Mouse (Mus musculus) left cerebral cortex, adult 18-20 months (tissue): Measurements from ENCODE around the gene Gtf2e1. TPM values are rescaled to one million over a fixed set of nuclear protein-coding genes. Genes with fewer than 3 reads are reported as not detected.

ENCODE experiments used
- DNase-seq, 2 experiments: peaks; one replicate each; pipeline ENCODE4 v3.0.0; 2021 to 2022; ENCODE audit warnings: low spot score in 2 of 2, mixed read lengths in 1 of 2
- total RNA-seq, 2 experiments: library from RNA; stranded (reverse); gene quantifications; 2 replicates each; pipeline ENCODE4 v1.2.3; 2021

Gene Gtf2e1
- total RNA-seq, 2 experiments from 2014 or later, result 15.1 to 15.5 TPM

DNA sequence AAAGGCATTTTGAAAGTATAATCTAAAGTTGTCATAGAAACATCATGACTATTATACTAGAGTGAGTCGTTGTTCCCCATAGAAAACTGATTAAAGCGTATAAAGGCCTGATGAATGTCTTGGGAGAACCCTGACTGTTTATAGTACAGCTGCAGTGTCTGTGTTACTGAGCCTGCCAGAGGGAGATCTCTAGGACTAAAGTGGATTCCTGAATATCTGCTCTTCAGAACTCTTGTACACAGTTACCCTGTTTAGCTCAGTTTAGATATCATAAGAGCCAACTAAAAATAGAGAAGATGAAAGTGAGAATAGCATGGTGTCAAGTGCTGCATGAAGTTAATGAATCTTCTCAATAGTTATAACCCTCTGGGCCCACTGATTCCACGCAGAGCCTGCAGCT is 10.7 kb upstream of the Gtf2e1 start:
- DNase-seq, result no peak

DNA sequence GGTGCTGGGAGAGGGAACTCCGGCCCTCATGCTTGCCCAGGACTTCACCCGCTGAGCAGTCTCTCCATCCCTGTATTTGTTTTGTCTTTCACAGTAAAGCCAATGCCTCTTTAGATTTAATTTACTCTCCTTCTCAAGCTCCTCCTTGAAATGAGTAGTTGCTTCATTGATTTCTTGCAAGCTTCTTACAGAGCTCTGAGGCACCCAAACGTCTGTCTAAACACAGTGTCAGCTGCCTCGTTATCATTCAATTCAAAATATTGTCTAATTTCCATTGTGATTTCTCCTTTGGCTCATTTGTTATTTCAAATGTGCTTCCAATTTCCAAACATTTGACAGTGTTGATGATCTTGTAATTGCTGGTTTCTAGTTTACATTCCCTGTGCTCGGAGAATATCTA is 6.7 kb upstream of the Gtf2e1 start:
- DNase-seq, result no peak

DNA sequence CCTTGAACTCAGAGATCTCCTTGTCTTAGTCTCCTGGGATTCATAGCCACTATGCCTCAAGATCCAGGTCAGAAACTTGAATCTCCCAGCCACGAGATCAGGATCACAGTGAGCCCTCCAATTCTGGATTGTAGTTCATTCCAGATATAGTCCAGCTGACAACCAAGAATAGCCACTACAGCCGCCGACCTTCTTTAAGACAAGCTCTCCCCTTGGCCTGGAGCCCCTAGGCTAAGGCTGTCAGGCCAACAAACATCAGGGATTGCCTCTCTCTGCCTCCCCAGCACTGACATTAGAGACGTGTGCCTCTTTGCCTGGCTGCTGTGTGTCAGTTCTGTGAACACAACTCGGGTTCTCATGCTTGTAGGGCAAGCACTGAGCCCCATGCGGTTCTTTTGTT is 1.2 kb upstream of the Gtf2e1 start:
- no peak for DNase-seq

DNA sequence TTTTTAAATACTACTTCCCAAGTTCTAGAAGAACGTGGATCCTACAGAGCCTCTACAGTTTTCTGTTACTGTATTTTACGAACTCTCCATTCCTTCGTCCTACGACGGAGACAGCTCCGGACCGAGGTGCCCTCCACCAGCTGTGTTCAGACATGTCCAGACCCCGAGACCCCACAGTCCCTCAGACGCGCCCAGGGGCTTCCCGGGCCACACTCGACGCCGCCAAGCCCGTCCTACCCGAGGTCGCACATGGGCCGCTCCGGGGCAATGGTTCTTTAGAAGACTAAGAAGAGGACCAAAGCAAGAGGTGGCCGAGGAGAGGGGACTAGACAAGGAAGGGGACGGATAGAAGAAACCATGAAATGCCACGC is 364 bp downstream of the Gtf2e1 start:
- DNase-seq, result no peak

DNA sequence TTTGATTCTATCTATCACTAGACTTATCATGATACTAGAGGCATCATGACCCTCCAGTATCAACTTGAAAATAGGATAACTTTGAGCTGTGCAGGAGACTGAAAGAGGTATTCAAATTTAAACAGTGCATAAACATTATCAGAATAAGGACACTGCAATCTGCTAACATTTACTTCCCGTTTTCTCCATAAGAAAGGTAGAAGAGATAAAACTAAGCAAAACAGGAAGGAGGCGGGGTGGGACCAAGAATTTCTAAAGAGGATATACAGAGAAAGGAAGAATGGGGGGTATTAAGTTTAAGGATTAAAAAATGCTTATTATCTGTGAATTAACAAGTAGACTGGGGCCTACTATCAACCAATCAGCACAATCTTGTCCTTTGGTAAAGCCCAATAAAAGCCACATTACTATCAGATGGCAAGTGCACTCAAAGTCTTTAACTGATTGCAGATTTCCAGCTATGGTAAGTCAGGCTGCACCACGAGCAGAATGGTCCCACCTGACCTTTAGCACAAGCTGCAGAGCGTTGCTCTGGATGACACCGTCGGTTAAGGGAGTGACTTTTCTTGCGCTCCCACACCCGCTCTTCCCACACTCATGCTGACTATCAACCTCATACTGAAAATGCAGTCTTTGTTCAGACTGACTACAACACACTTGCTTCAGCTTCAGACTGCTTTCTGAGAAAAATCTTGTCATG is 6.1 kb downstream of the Gtf2e1 start:
- DNase-seq, result no peak

DNA sequence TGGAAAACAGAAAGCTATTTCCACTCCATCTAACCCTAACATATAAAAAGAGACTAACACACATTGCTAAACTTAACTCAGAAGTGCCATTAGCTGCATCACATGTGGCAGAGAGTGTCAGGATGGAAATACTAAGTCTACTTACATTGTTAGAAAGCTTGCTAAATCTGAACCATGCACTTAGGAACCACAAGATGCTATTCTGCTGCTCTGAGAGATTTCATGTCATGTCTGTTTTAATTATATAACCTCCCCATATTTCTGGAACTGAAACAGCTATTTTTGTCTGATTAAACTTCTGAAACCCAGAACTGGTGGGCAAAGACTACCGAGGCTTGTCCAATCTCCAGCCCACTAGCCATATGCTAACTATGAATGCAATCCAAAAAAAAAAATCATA is 7.5 kb downstream of the Gtf2e1 start:
- DNase-seq, result no peak

DNA sequence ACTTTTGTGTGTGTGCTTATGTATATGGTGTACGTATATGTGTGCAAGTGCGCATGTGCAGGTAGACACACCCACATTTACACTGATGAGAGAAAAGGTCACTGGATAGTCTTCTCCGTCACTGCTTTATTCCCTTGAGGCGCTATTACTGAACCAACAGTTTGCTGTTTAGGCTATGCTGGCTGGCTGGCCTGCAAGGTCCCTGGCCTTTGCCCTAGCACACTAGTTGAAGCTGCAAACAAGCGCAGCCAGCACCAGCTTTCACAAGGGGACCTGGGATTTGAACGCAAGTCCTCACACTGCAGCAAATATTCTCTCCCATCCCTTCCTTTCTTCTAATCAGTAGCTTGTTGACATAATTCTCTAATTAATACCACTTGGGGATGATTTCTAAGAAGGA is 9.4 kb downstream of the Gtf2e1 start:
- DNase-seq, result no peak

DNA sequence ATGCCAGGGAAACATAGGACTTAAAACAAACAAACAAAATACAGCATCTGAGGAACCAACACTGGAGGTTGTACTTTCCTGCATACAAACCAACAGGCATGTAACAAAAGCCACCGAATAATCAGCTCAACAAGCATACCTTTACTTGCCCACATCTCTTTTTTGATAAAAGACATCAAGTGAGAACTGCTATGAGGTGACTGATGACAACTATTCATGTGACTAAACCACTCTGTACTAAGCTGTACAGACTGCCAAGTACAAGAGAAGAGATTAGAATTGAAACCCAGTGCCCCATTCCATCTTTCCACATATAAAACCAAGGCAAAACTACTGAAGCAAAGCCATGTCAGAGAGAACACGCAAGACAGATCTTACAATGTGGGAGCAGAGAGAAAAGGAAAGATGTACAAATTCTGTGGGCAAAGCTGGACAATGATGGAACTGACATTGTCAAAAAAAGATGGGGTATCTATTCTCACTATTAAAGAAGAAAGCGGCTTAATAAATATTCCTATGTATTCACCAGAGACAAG is 12.8 kb downstream of the Gtf2e1 start:
- DNase-seq, result no peak

DNA sequence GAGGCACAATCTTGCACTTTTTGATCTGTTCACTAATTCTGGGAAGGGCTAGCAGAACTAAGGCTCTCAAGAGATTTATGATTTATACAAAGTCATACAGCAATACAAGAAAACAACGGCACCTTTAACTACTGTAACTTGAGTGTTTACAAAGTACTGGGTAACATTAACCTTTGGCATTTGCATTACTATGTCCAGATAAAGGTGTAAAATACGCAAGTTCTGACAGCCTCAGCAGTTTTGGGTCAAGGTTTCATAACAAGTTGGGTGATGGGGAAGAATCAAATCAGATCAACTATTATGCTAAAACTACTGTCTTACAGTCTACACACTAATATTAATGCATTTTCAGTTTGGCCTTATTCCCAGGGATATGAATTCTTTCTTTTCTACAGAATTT is 14.5 kb downstream of the Gtf2e1 start:
- DNase-seq, result no peak

DNA sequence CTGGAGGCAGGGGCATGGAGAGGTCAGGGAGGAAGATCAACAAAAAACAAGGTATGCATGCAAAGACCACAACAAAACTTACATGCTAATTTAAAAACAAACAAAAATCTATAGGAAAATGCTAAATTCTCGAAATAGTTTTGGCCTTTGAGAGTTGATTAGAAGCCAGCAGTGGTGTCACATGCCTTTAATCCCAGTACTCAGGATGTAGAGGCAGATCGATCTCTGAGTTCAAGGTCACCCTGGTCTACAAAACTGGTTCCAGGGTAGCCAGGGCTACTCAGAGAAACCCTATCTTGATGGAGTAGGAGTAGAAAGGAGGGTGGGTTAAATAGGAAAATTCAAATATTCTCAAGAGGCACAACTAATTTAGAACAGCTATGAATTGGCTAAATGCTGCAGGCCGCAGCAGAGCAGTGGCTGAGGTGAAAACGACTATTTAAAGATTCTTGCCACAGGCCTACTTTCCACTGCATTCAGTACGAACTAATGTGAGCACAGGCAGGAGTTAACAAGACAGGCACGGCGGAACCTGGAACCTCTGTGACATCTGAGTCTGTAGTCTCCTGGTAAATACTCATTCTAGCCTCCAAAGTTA is 17.4 kb downstream of the Gtf2e1 start:
- DNase-seq, result no peak

DNA sequence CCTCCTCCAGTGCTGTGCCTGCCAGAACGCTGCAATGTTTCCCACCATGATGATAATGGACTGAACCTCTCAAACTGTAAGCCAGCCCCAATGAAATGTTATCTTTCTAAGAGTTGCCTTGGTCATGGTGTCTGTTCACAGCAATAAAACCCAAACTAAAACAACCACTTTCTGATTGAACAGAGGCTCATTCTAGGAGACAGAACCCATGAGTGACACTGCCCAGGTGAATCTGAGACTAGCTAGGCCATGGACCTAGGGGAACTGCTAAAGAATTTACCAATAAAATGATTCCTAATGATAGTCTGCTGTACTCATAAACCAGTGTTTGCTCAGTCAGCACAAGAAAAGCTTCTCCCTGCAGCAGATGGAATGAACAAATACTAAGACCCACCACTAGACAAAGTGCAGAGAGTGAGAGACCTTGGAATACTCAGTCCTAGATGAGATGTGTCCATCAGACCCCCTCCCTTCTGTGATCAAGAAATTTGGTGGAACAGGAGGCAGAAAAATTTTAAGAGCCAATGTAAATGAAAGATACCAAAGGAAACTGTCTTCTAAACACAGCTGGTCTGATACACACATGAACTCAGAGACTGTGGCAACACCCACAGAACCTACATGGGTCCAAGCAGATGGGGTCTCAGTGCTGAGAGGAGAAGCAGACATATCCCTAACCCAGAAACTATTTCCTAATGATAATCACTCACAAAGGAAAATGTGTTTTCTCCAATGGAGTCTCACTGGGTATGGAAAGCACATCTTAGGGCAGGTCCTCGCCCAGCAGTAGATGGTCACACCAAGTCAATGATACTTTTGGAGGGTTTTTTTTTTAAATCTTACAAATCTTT is 19.2 kb downstream of the Gtf2e1 start:
- no peak for DNase-seq

DNA sequence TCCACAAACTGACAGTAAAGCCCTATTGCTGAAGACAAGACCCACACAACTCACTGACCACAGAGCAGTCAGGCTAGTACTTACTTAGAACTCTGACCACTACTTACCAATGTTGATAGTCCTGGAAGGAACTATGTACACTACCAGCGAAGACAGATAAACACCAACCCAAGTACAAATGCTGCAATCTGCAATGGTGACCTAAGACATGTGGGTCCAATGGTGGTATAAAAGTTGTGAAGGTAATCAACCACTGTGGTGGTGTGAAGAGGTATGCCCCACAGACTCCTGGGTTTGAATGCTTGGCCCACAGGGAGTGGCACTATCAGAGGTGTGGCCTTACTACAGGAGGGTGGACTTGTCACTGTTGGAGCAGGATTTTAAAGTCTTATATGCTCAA is 19.9 kb downstream of the Gtf2e1 start:
- DNase-seq, result no peak

DNA sequence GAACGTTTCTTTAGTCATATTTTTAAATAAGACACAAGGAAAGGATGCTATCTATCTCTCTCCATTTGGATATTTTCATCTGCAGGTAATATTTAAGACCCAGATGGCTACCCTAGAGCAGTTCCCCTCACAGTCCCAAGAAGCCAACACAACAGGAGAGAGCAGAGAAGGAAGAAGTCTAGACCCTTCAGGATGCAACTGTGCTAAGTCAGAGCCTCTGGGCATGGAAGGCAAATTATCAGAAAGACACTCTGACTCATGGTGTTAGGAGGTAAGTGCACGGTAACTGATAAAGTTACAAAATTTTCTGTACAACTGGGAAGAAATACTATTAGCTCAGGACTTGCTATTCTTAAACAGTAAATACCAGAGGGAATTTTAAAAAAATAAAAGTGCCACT is 20.9 kb downstream of the Gtf2e1 start:
- no peak for DNase-seq

DNA sequence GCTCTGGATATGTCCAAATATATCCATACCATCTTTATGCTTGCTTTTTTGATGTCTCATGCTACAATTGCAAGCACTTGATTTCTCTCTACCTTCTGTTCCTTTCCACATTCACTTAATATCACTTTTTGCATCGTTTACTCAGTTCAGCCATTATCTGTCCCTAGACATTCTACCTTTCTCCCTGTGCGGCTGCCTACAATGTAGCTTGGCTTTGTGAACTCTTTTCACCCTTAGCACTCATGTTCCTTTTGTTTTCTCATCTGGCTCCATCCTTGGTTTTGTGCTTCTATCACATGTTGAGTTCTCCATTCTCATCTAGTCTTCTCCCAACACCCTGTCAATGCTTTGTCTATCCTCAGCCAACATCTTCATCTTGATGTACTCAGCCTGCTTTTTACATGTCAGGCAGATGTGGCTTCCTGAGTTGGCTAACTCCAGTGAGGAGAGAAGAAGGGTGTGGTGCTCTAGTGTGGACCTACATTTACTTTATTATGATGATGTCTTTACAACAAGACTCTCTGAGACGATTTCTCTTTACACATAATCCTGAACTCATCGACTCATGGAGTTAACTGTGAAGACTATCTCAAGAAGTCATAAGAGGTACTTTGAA is 21.9 kb downstream of the Gtf2e1 start:
- DNase-seq, result no peak

DNA sequence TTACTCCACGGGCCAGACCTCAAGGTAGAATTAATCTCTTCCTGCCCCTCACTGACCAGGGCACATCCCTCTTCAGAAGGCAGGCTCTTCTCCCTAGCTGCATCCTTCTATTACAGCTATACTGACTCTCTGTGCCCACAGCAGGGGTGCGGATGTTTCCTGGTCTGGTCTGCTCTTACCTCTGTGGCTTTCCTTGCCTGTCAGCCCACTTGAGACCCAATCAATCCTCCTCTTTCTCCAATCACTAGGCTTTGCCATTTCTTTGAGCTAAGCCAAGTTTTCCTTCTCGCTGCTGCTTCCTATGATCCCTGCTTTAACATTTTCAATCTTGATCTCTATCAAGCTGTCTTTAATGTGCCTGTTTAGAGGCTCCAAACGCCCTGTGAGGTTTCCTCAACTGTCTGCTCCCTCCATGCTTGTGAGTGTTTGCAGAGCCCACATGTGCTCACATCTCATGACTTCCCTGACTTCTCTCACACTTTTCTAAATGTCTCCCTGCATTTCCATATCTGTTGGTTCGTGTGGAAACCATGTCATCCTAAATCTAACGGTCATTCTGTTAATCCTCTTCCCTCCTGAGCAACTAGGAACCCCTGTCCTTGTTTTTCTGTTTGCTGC is 23.1 kb downstream of the Gtf2e1 start:
- DNase-seq, result no peak

DNA sequence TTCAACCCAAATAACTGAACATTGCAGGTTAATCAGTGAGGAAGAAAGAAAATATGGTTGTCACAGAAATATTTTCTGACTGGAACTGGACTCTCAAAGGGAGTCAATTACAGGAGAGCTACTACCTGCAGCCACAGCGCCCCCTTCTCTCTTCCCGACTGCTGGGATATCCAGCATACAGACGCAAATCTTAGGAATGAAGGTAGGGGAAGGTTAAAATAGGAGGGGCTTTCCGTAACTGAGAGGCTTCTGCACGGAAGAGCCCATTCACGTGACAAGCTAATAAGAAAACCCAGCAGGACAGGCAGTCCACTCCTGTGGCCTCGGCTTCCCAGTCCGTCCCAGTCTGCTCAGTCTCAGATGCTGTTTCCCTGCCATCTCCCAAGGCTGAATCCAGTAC is 24.9 kb downstream of the Gtf2e1 start:
- DNase-seq, result no peak

DNA sequence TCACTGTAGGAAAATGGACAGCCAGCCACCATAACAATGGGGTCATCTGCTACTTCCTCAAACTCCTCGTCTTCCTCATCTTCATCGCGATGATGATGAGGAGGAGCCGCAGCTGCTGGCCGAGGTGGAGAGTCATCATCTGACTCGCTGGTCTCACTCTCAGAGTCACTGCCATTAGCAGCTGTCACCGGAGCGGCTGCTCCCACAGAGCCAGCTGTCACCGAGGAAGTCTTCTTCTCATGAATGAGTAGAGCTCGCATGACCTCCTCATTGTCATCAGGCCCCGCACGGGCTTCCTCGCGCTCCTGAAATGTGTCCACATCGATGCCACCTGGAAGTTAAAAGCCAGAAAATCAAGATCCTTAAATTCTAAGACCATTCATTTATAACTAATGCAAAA is 28.1 kb downstream of the Gtf2e1 start:
- DNase-seq, result no peak

DNA sequence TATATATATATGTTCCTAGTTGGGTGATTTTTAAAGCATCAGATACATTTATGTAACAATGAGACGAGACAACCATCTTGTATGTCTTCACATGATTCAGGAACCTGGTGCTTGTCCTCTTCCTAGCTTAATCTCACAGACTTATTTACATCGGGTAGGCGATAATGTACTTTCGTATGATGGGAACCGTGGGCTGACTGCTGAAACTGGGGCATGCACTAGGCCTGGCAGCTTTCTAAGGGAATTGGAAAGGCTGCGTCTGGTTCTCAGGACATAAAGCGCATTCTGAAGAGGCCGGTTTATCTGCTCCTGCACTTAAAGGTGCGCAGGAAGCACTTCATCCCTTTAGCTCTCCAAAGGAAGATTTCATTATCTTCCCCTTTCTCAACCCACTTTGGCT is 32.8 kb downstream of the Gtf2e1 start:
- DNase-seq, result peak in 1 of 2 experiments; percentile 55

DNA sequence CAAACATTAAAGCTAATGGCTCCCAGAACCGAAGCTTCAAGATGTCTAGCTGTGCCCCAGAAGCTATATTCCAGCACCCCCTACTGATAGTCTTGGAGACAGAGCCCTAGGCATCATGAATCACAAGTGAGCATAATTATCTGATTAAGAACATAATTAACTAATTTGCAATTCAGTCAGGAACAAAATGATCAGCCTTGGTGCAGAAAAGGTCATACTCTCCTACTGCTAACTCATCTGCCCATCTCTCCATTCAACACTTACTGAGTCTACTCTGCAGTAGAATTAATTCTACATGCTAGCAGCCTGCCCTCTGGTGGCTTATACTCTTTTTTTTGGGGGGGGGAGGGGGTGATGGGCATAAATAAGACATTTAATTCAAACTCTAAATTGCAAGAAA is 35.1 kb downstream of the Gtf2e1 start:
- no peak for DNase-seq

DNA sequence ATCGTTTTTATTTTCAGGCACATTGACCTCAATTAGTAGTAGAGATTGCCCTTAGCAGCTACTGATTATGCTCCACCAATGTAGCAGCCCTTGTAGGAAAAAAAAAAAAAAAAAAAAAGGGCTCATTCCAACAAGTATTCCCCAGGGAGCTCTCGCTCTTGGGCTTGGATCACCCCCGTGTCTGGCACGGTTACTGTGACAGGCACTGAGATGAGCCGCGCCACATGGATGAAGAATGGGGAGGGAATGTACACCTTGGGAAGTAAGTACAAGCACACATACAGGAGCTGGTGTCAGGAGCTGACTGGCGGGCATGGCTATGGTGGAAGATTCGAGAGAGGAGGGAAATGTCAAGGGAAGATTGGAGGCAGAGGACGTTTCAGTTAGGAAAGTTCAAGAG is 41.0 kb downstream of the Gtf2e1 start:
- no peak for DNase-seq

DNA sequence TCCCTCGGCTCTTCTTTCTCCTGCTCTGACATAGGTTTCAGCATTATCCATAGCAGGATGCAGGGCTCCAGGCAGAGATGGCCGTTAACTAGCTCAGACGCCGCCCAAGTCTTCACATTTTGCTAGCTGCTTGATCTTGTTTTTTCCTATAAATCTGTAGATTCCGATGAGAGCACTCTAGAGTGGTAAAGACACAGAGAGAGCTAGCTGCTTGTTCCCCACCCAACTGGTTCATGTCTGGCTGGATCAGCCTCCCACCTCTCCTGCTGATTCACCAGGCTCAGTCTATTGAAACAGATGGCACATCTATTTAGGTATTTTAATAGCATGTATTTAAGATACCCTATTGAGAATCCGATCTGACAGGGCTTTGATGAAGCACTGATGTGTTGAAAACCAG is 44.6 kb downstream of the Gtf2e1 start:
- peak in 1 of 2 experiments; percentile 42 for DNase-seq
